Mouse (Mus musculus): ENCODE results near the gene Morc1. TPM values are rescaled to one million over a fixed set of nuclear protein-coding genes. Genes with fewer than 3 reads are reported as not detected.

The Morc1 gene
- polyA plus RNA-seq, 1 experiment from 2014 or later, result 0.16 TPM

- H3K27ac ChIP-seq (replicated peaks), result no peak overlapping the region
- no peaks in the 10 kb centered on the region for H3K27me3 ChIP-seq
- WGBS, result 79% methylated on average over 2 of the region's 2 CpGs
- H3K36me3 ChIP-seq, result no peaks in the 10 kb centered on the region
- no peak for ATAC-seq (ENCODE audit: low FRiP score, low read depth)
- no peak overlapping the region for H3K4me2 ChIP-seq
- no peaks in the 10 kb centered on the region for H3K9me3 ChIP-seq
- no peak overlapping the region for H3K9ac ChIP-seq
- H3K4me1 ChIP-seq (replicated peaks), result no peaks in the 10 kb centered on the region
- no peak overlapping the region for H3K4me3 ChIP-seq
Measured at GRCm38 (mm10) chr16:48419035-48419434, 12.0 kb upstream of the Morc1 start.

GRCm38 (mm10) chr16:48422501-48422900 is 8.5 kb upstream of the Morc1 start:
- no peak overlapping the region for H3K4me2 ChIP-seq
- H3K4me1 ChIP-seq (replicated peaks), result no peaks in the 10 kb centered on the region
- H3K27me3 ChIP-seq, result no peaks in the 10 kb centered on the region
- no peak for ATAC-seq (ENCODE audit: low FRiP score, low read depth)
- no peak overlapping the region for H3K4me3 ChIP-seq
- no peak overlapping the region for H3K9ac ChIP-seq
- no peaks in the 10 kb centered on the region for H3K9me3 ChIP-seq
- WGBS, result 23% methylated on average over 2 of the region's 2 CpGs
- no peaks in the 10 kb centered on the region for H3K36me3 ChIP-seq
- no peak overlapping the region for H3K27ac ChIP-seq (replicated peaks)

GRCm38 (mm10) chr16:48424069-48424468 is 7.0 kb upstream of the Morc1 start:
- no peak for ATAC-seq (ENCODE audit: low FRiP score, low read depth)
- 69% methylated on average over 4 of the region's 4 CpGs for WGBS

GRCm38 (mm10) chr16:48429427-48429826 is 1.6 kb upstream of the Morc1 start:
- no peak overlapping the region for H3K4me3 ChIP-seq
- 54% methylated on average over 1 of the region's 1 CpGs for WGBS
- no peak overlapping the region for H3K9ac ChIP-seq
- no peaks in the 10 kb centered on the region for H3K27me3 ChIP-seq
- H3K4me2 ChIP-seq, result no peak overlapping the region
- ATAC-seq (ENCODE audit: low FRiP score, low read depth), result peak; percentile 51
- no peak overlapping the region for H3K27ac ChIP-seq (replicated peaks)
- H3K9me3 ChIP-seq, result no peaks in the 10 kb centered on the region
- H3K36me3 ChIP-seq, result no peaks in the 10 kb centered on the region
- no peaks in the 10 kb centered on the region for H3K4me1 ChIP-seq (replicated peaks)

More at GRCm38 (mm10) chr16:48424069-48424468, 7.0 kb upstream of the Morc1 start:
- Histone ChIP-seq H3K4me2 (no peak overlapping the region), H3K27ac (replicated peaks) (no peak overlapping the region), H3K9ac (no peak overlapping the region), H3K27me3 (no peaks in the 10 kb centered on the region), H3K36me3 (no peaks in the 10 kb centered on the region), H3K4me1 (replicated peaks) (no peaks in the 10 kb centered on the region), H3K4me3 (no peak overlapping the region), H3K9me3 (no peaks in the 10 kb centered on the region)

DNA sequence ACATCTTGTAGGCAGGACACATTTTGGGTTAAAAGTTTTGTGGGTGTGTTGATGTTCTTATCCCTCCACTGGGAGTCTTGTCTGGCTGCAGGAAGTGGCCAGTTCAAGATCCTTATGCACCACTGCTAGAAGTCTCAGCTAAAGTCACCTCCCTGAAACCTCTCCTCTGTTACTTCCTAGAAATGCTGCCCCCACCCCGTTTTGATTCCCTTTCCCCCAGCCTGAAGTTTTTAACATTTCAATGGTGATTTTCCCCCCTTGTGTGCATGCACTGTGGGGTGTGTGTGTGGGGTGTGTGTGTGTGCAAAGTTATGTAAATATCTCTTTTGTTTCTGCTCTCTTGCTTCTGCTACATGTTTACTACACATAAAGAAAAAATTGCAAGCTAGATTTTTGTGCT is 4.4 kb downstream of the Morc1 start:
- no peaks in the 10 kb centered on the region for H3K9me3 ChIP-seq
- H3K27ac ChIP-seq (replicated peaks), result no peak overlapping the region
- H3K36me3 ChIP-seq, result no peaks in the 10 kb centered on the region
- no peaks in the 10 kb centered on the region for H3K27me3 ChIP-seq
- H3K9ac ChIP-seq, result no peak overlapping the region
- H3K4me2 ChIP-seq, result no peak overlapping the region
- 6% methylated on average over 1 of the region's 1 CpGs for WGBS
- no peak overlapping the region for H3K4me3 ChIP-seq
- no peaks in the 10 kb centered on the region for H3K4me1 ChIP-seq (replicated peaks)
- ATAC-seq (ENCODE audit: low FRiP score, low read depth), result no peak

DNA sequence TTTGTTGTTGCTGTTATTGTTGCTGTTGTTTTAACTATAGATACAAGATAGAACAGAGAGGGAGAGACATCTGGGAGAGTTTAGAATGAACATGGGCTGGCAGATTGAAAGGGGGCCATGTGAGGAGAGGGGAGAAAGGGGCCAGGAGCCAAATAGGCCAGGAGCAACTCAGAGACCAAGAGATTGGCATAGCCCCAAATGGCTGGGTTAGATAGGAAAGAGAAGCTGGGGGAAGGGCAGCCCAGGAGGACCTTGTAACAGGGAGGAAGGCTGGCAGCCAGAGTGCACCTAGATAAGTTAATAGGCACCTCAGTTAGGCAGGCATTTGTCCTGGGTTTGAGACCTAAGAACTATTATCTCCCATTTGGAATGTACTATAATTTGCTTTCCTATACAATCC is 6.4 kb downstream of the Morc1 start:
- Histone ChIP-seq H3K4me3 (no peak overlapping the region), H3K36me3 (no peaks in the 10 kb centered on the region), H3K9me3 (no peaks in the 10 kb centered on the region), H3K9ac (no peak overlapping the region), H3K4me2 (no peak overlapping the region), H3K27me3 (no peaks in the 10 kb centered on the region), H3K27ac (replicated peaks) (no peak overlapping the region), H3K4me1 (replicated peaks) (no peaks in the 10 kb centered on the region)
- no peak for ATAC-seq (ENCODE audit: low FRiP score, low read depth)

GRCm38 (mm10) chr16:48444589-48444988 is 13.6 kb downstream of the Morc1 start:
- WGBS, result 96% methylated on average over 5 of the region's 5 CpGs
- Histone ChIP-seq H3K4me2 (no peak overlapping the region), H3K27me3 (no peaks in the 10 kb centered on the region), H3K36me3 (no peaks in the 10 kb centered on the region), H3K9ac (no peak overlapping the region), H3K27ac (replicated peaks) (no peak overlapping the region), H3K4me1 (replicated peaks) (0 out of 2 replicates have a peak, but pooled peaks cover 5% of the 10 kb centered on the region), H3K4me3 (no peak overlapping the region), H3K9me3 (no peaks in the 10 kb centered on the region)
- ATAC-seq (ENCODE audit: low FRiP score, low read depth), result no peak

- Histone ChIP-seq H3K36me3 (no peaks in the 10 kb centered on the region), H3K4me1 (replicated peaks) (0 out of 2 replicates have a peak, but pooled peaks cover 5% of the 10 kb centered on the region), H3K27me3 (no peaks in the 10 kb centered on the region), H3K4me2 (no peak overlapping the region), H3K27ac (replicated peaks) (no peak overlapping the region), H3K9me3 (no peaks in the 10 kb centered on the region), H3K9ac (no peak overlapping the region), H3K4me3 (no peak overlapping the region)
- 0 out of 2 replicates have a peak, but pooled peaks have one; percentile 23 for ATAC-seq (ENCODE audit: low FRiP score, low read depth)
- 57% methylated on average over 8 of the region's 8 CpGs for WGBS
Measured at GRCm38 (mm10) chr16:48446161-48446925, 15.3 kb downstream of the Morc1 start.

DNA sequence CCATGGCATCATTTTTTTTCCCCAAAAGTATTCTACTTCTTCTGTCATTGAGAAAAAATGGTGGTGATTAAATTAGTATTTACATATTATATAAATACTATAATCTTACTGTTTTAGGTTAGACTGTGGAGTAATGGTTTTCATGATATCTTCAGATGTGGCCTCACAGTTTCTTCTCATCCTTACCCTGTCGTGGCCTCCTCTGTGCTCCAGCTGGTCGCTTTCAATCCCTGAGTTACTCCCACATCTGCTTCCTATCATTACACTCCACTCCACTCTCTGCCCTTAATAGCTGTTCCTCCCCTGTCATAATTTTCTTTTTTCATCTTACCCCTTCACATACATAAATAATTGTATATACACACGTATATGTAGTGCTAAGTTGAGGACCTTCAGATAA is 22.2 kb downstream of the Morc1 start:
- Histone ChIP-seq H3K27ac (replicated peaks) (no peak overlapping the region), H3K9me3 (no peaks in the 10 kb centered on the region), H3K9ac (no peak overlapping the region), H3K4me1 (replicated peaks) (no peaks in the 10 kb centered on the region), H3K4me2 (no peak overlapping the region), H3K27me3 (no peaks in the 10 kb centered on the region), H3K36me3 (no peaks in the 10 kb centered on the region), H3K4me3 (no peak overlapping the region)
- 83% methylated on average over 3 of the region's 3 CpGs for WGBS
- no peak for ATAC-seq (ENCODE audit: low FRiP score, low read depth)

DNA sequence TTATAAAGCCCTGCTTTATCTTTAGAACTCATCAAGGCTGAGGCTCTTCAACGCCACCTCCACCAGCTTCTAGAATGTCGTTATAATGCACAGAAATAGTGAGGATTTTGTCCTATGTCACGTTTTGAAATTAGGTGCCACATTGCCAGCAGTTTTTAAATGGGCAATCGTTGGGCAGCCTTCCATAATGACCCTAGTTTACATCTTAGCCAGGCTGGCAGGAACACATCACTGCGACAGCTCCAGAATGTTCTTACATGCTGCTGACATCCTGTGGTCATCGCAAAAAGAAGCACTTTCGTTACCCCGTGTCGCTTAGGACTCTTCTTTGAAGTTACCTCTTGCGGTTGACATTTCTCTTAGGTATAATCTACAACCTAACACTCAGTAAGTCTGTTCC is 42.4 kb downstream of the Morc1 start:
- ATAC-seq (ENCODE audit: low FRiP score, low read depth), result no peak
- Histone ChIP-seq H3K4me1 (replicated peaks) (no peaks in the 10 kb centered on the region), H3K9ac (no peak overlapping the region), H3K9me3 (no peaks in the 10 kb centered on the region), H3K27me3 (no peaks in the 10 kb centered on the region), H3K4me3 (no peak overlapping the region), H3K36me3 (no peaks in the 10 kb centered on the region), H3K27ac (replicated peaks) (no peak overlapping the region), H3K4me2 (no peak overlapping the region)
- 86% methylated on average over 10 of the region's 10 CpGs for WGBS

- no peak overlapping the region for H3K9ac ChIP-seq
- no peaks in the 10 kb centered on the region for H3K27me3 ChIP-seq
- no peak for ATAC-seq (ENCODE audit: low FRiP score, low read depth)
- H3K4me3 ChIP-seq, result no peak overlapping the region
- 28% methylated on average over 4 of the region's 4 CpGs for WGBS
- no peaks in the 10 kb centered on the region for H3K36me3 ChIP-seq
- no peak overlapping the region for H3K27ac ChIP-seq (replicated peaks)
- no peaks in the 10 kb centered on the region for H3K9me3 ChIP-seq
- no peak overlapping the region for H3K4me2 ChIP-seq
- no peaks in the 10 kb centered on the region for H3K4me1 ChIP-seq (replicated peaks)
Measured at GRCm38 (mm10) chr16:48474896-48475802, 44.1 kb downstream of the Morc1 start.

DNA sequence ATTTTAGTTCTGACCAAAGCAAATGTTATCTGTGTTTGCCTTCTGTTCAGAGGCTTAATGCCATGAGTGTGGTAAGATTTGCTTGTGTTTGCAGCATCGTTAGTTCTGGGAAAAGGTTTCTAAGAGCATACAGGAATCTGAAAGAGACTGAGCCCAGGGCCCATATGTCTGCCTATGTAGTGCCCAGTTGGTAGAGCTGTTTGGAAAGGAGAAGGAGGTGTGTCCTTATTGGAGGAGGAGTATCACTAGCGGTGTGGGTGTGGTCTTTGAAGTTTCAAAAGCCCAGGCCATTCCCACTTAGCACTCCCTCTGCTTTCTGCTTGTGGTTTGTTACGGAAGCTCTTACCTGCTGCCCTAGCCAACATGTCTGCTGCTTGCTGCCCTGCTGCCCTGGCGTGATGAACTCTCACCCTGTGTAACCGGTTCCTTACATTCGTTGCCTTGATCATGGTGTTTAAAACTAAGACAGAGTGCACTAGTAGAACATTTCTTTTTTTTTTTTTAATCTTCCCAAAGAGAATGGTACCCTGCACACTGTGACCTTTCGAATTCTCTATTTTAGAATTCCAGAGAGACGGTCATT is 48.3 kb downstream of the Morc1 start:
- ATAC-seq (ENCODE audit: low FRiP score, low read depth), result no peak
- no peaks in the 10 kb centered on the region for H3K36me3 ChIP-seq
- H3K9me3 ChIP-seq, result no peaks in the 10 kb centered on the region
- 86% methylated on average over 8 of the region's 8 CpGs for WGBS
- no peaks in the 10 kb centered on the region for H3K27me3 ChIP-seq
- H3K27ac ChIP-seq (replicated peaks), result no peak overlapping the region
- H3K4me1 ChIP-seq (replicated peaks), result no peaks in the 10 kb centered on the region
- H3K4me2 ChIP-seq, result no peak overlapping the region
- H3K4me3 ChIP-seq, result no peak overlapping the region
- no peak overlapping the region for H3K9ac ChIP-seq

Measured in hindbrain, embryonic 15.5 days (tissue).